Mouse (Mus musculus) C2C12 (cell line): ENCODE results near the gene Uri1. TPM values are rescaled to one million over a fixed set of nuclear protein-coding genes. Genes with fewer than 3 reads are reported as not detected.

ENCODE experiments used
- H3K27me3 ChIP-seq: one replicate; pipeline ENCODE4 v1.6.1; 2011; ENCODE audit not compliant: control insufficient read depth, insufficient read depth, insufficient read length
- H3K36me3 ChIP-seq: one replicate; pipeline ENCODE4 v1.6.1; 2011; ENCODE audit not compliant: control insufficient read depth, insufficient read depth
- H3K4me3 ChIP-seq: one replicate; pipeline ENCODE4 v1.5.1; 2011; ENCODE audit warnings: mild to moderate bottlenecking, control low read depth; ENCODE audit not compliant: poor library complexity, insufficient read depth, severe bottlenecking
- H3K79me2 ChIP-seq: one replicate; pipeline ENCODE4 v1.6.1; 2011; ENCODE audit not compliant: control insufficient read depth, insufficient read depth
- H3K79me3 ChIP-seq: one replicate; pipeline ENCODE4 v1.6.1; 2011; ENCODE audit warnings: low read depth, control low read depth
- H3ac ChIP-seq: one replicate; pipeline ENCODE3; 2011; ENCODE audit warnings: low read depth; ENCODE audit not compliant: control insufficient read depth, insufficient read length
- CEBPB ChIP-seq: IDR thresholded peaks from one replicate; pipeline ENCODE4 v1.6.1; 2011; ENCODE audit warnings: low read depth, mild to moderate bottlenecking, control low read depth, moderate library complexity
- CTCF ChIP-seq: IDR thresholded peaks from one replicate; pipeline ENCODE4 v1.5.1; 2011; ENCODE audit not compliant: control insufficient read depth, insufficient read depth, insufficient read length
- FOSL1 ChIP-seq: IDR thresholded peaks from one replicate; pipeline ENCODE4 v1.8.0; 2011; ENCODE audit warnings: mild to moderate bottlenecking, low read length; ENCODE audit not compliant: poor library complexity, insufficient read depth, severe bottlenecking
- MAX ChIP-seq: IDR thresholded peaks from one replicate; pipeline ENCODE4 v1.6.1; 2011; ENCODE audit warnings: mild to moderate bottlenecking, control low read depth
- MYOD1 ChIP-seq: IDR thresholded peaks from one replicate; pipeline ENCODE4 v1.6.1; 2011; ENCODE audit warnings: low read depth; ENCODE audit not compliant: control insufficient read depth, insufficient read length
- MYOG ChIP-seq: IDR thresholded peaks from one replicate; pipeline ENCODE4 v1.6.1; 2011; ENCODE audit not compliant: control insufficient read depth, insufficient read length; ENCODE audit errors: extremely low read depth
- USF1 ChIP-seq: IDR thresholded peaks from one replicate; pipeline ENCODE4 v1.6.1; 2011; ENCODE audit warnings: low read depth, mild to moderate bottlenecking, control low read depth, moderate library complexity
- polyA plus RNA-seq: library from polyadenylated mRNA; unstranded; fragments of >200 nt; fragmentation: generic; extraction: Trizol; gene quantifications from one replicate; pipeline ENCODE4 v1.2.1, GENCODE M21; 2012; ENCODE audit warnings: missing spikeins

The Uri1 gene
- polyA plus RNA-seq, 1 experiment, result 12.6 TPM

DNA sequence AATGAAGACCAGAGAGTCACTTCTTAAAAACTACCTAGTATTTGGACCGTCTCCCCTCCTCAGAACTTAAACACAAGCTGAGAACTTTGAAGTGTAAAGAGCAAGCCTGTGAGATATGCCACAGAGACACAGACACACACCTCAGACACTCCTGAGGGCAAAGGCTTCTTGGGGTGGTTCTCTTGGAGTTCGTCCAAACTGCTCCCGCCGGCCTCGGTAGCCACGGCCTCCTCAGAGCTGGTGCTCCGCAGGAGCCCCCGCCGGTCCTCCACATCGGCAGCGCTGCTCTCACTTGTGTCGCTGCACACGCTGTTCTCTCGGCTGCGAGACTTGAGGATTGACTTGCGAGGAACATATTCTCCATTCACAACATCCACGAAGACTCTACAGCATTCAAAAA lies 61.0 kb downstream of the Uri1 start:
- Histone ChIP-seq H3K4me3 (no peak overlapping the region), H3K27me3 (no peaks in the 10 kb centered on the region), H3K36me3 (peaks cover 26% of the 10 kb centered on the region), H3K79me3 (no peaks in the 10 kb centered on the region), H3K79me2 (no peaks in the 10 kb centered on the region), H3ac (no peak overlapping the region)
- TF ChIP-seq MAX, result no peak
- no peak for TF ChIP-seq MYOD1

DNA sequence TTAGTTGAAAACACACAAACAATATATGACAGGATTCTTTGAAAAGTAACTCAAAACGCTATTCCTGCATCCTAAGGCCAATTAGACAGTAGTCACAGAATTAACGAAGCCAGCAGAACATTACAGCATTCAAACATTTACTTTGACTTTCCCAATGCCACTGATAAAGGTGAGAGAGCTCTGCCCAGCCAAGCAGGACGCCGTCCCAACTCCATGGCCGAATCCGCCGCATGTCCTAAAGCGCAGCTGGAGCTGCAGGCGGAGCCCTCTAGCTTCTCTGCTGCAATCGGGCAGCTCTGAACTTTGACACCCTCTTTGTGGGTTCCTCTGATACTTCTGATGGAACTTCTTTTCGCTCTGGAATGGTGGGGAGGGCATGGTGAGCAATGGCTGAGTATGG lies 62.1 kb downstream of the Uri1 start:
- H3K36me3 ChIP-seq, result peaks cover 26% of the 10 kb centered on the region
- H3K4me3 ChIP-seq, result no peak overlapping the region
- no peak overlapping the region for H3ac ChIP-seq
- no peaks in the 10 kb centered on the region for H3K79me2 ChIP-seq
- no peaks in the 10 kb centered on the region for H3K27me3 ChIP-seq
- TF ChIP-seq MYOD1 (no peak), CEBPB (no peak), CTCF (no peak), MAX (no peak), FOSL1 (no peak), USF1 (no peak), MYOG (no peak)
- H3K79me3 ChIP-seq, result no peaks in the 10 kb centered on the region

DNA sequence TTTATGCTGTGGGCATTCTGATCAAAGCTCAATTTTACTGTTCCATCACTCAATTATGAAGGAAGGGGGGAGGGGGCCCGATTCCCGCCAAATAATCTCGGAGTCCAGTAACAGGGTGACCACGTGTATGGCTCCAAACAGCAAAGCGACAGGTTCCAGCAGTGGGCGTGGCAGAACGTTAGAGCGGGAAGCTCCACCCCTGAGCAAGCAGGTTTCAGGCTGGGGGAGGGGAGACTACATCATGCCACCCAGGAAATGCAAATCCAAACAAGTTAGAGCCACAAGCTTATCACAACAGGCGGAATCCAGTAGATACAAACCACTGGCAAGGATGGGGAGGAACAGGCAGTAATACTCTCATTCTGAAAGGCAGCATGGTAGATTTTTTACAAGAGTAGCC lies 71.5 kb downstream of the Uri1 start:
- Histone ChIP-seq H3ac (no peak overlapping the region), H3K79me2 (no peaks in the 10 kb centered on the region), H3K27me3 (no peaks in the 10 kb centered on the region), H3K4me3 (no peak overlapping the region), H3K36me3 (no peaks in the 10 kb centered on the region), H3K79me3 (no peaks in the 10 kb centered on the region)
- no peak for TF ChIP-seq MYOG
- TF ChIP-seq FOSL1, result no peak
- TF ChIP-seq CEBPB, result no peak
- no peak for TF ChIP-seq USF1

DNA sequence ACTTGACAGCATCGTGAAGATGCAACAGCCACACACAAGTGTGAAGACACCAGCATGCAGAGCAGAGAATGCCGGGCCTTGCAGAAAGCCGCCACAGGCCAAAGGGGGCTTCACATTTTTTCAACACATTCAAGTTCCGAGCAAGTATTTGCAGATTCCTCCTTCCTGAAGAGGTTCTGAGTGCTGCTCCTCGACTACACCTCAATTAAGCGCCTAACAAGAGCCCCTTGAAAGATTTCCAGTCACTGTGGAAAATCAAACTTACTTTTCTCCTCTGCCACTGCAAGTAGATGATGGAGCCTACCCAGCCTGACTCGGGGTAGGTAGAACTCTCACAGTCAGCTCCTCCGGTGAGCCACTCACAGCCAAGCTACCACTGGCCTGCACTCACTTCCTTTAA lies 86.9 kb downstream of the Uri1 start:
- no peak for TF ChIP-seq MAX
- no peak for TF ChIP-seq CTCF
- TF ChIP-seq FOSL1, result no peak
- no peak for TF ChIP-seq MYOD1
- no peak for TF ChIP-seq MYOG
- TF ChIP-seq USF1, result no peak
- TF ChIP-seq CEBPB, result no peak
- H3K79me3 ChIP-seq, result no peaks in the 10 kb centered on the region
- H3ac ChIP-seq, result no peak overlapping the region
- no peaks in the 10 kb centered on the region for H3K27me3 ChIP-seq
- H3K79me2 ChIP-seq, result no peaks in the 10 kb centered on the region
- no peak overlapping the region for H3K4me3 ChIP-seq
- H3K36me3 ChIP-seq, result no peaks in the 10 kb centered on the region

DNA sequence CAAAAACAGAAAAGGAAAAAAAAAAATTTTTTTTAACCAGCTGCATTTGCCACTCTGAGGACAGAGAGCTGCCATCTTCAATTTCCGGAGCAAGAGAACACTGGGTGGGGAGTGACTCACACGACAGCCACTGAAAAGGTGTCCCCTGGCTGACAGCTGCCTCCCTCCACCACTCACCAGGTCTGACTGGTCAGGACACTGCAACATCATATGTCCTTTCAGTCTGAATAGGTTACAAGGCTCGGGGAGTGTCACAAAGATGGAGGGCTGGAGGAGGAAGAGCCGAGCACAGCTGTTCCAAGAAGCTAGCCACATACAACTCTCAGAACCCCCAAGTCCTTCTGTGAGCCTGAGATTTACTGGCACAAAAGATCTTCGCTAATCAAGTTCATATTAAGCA lies 87.6 kb downstream of the Uri1 start:
- no peak overlapping the region for H3K4me3 ChIP-seq
- no peak overlapping the region for H3ac ChIP-seq
- H3K79me2 ChIP-seq, result no peaks in the 10 kb centered on the region
- no peaks in the 10 kb centered on the region for H3K79me3 ChIP-seq
- no peaks in the 10 kb centered on the region for H3K27me3 ChIP-seq
- no peak for TF ChIP-seq FOSL1
- no peaks in the 10 kb centered on the region for H3K36me3 ChIP-seq

DNA sequence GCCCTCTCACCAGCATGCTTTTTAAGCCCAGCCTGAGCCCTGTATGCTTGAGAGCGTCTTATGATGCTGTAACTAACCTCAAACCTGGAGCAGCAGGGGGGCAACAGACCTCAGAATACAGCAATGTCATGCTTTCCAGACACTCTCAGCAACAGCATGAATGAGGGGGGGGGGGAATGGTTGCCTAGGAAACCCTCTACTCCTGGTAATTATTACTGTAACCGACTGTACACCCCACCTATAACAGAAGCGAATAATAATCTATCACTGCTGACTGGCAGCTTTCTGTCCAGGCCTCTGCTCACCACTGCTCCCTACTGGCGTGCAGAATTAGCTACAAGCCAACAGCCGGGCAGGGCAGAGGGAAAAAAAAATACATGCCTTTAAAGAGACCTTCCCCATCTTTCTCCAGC lies 88.6 kb downstream of the Uri1 start:
- TF ChIP-seq CEBPB, result no peak
- no peak for TF ChIP-seq MAX
- no peak for TF ChIP-seq USF1
- TF ChIP-seq MYOG, result no peak
- TF ChIP-seq MYOD1, result no peak
- no peak for TF ChIP-seq FOSL1
- TF ChIP-seq CTCF, result no peak
- Histone ChIP-seq H3K4me3 (no peak overlapping the region), H3K79me2 (no peaks in the 10 kb centered on the region), H3K79me3 (no peaks in the 10 kb centered on the region), H3K36me3 (no peaks in the 10 kb centered on the region), H3ac (no peak overlapping the region), H3K27me3 (no peaks in the 10 kb centered on the region)

DNA sequence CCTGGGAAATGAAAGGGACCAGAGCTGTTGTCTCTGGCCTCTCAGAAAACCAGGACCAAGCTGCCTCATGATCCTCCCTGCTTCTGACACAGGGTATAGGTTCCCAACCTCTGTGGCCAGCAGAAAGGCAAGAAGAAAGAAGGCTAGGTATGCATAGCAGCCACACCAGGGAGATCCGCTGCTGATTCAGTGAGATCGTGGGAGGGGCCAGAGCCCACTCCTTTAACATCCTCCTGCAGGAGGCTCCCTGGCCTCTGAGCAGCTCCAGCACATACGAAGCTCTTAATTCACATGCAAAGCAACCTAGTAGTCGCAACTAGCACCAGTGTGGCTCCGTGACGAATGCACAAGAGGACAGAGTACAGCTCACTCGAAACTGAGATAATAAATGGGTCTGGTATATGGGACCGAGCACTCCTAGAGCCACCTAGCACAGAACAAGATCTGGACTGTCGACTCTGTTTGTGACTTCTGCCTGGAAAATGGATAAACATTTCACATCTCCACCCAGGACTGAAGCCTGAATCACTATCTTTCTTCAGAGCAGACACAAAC lies 89.5 kb downstream of the Uri1 start:
- no peak for TF ChIP-seq MYOD1
- no peak for TF ChIP-seq MYOG
- no peak for TF ChIP-seq USF1
- TF ChIP-seq FOSL1, result no peak
- TF ChIP-seq CTCF, result no peak
- no peak for TF ChIP-seq MAX
- Histone ChIP-seq H3K79me2 (no peaks in the 10 kb centered on the region), H3K27me3 (no peaks in the 10 kb centered on the region), H3K36me3 (no peaks in the 10 kb centered on the region), H3K4me3 (no peak overlapping the region), H3K79me3 (no peaks in the 10 kb centered on the region), H3ac (no peak overlapping the region)
